Mouse (Mus musculus) midbrain, embryonic 12.5 days (tissue): Measurements from ENCODE around the gene Thada. TPM values are rescaled to one million over a fixed set of nuclear protein-coding genes. Genes with fewer than 3 reads are reported as not detected.

Experiments used
- ATAC-seq: fragments of 200-750 bp; cut with Nextera tagmentation; 2 replicates; pipeline ENCODE4 v1.8.0; 2017; ENCODE audit warnings: low read depth, moderate TSS enrichment, moderate library complexity; ENCODE audit not compliant: low FRiP score
- H3K27ac ChIP-seq: fragments of 300-500 bp; sonication (generic); replicated peaks from 2 replicates; pipeline ENCODE4 v1.5.1; 2016; ENCODE audit warnings: mild to moderate bottlenecking
- H3K27me3 ChIP-seq: fragments of 300-500 bp; sonication (generic); 2 replicates; pipeline ENCODE4 v1.6.1; 2016; ENCODE audit warnings: mild to moderate bottlenecking
- H3K36me3 ChIP-seq: fragments of 300-500 bp; sonication (generic); 2 replicates; pipeline ENCODE4 v1.6.1; 2016
- H3K4me1 ChIP-seq: fragments of 300-500 bp; sonication (generic); 2 replicates; pipeline ENCODE4 v1.6.1; 2016
- H3K4me2 ChIP-seq: fragments of 300-500 bp; sonication (generic); replicated peaks from 2 replicates; pipeline ENCODE4 v1.6.1; 2016; ENCODE audit warnings: mild to moderate bottlenecking, moderate library complexity
- H3K4me3 ChIP-seq: fragments of 300-500 bp; sonication (generic); 2 replicates; pipeline ENCODE4 v1.5.1; 2016; ENCODE audit warnings: mild to moderate bottlenecking
- H3K9ac ChIP-seq: fragments of 300-500 bp; sonication (generic); replicated peaks from 2 replicates; pipeline ENCODE4 v1.6.1; 2016; ENCODE audit warnings: mild to moderate bottlenecking, moderate library complexity
- H3K9me3 ChIP-seq: fragments of 300-500 bp; sonication (generic); 2 replicates; pipeline ENCODE4 v1.6.1; 2016; ENCODE audit warnings: mild to moderate bottlenecking
- WGBS: fragments of 180-500 bp; shearing (Covaris S2); methylation state at CpG from one replicate; pipeline ENCODE4 v1.1.7; 2016; 5-methylcytosine and 5-hydroxymethylcytosine counted together
- polyA plus RNA-seq: library from polyadenylated mRNA; unstranded; fragments of >200 nt; fragmentation: Nextera tagmentation; extraction: Ambion mirVana; gene quantifications from 2 replicates; pipeline ENCODE4 v1.2.1, GENCODE M21; 2016

Gene Thada
- polyA plus RNA-seq, 1 experiment from 2014 or later: 11.8 TPM

DNA sequence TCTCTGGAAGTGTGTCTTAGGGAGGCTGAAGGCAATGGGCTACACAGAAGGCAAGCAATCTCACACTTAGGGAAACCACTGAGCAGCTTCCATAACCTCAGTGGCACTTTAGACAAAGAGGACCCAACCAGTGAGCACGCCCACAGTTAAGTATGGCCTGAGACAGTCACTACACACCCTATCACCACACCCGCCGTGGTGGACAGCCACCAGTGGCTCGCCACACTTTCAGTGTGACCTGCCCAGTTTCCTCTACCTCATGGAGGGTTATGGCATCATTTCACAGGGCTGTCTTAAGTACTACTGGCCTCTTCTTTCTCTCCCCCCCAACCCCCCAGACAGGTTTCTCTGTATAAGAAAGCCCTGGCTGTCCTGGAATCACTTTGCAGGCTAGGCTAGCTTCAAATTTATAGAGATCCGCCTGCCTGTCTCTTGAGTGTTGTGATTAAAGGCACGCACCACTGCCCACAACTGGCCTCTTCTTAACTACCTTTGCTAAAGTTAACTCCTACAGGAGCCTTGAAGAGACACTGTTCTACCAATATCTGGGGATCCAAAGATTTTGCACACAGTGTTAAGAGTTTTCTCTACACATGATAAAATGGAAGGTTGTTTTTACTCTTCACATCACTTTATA lies 194.3 kb downstream of the Thada start:
- Histone ChIP-seq H3K4me1 (peaks cover 9% of the 10 kb centered on the region), H3K9me3 (no peaks in the 10 kb centered on the region), H3K27me3 (no peaks in the 10 kb centered on the region), H3K4me3 (no peak overlapping the region), H3K4me2 (no peak overlapping the region), H3K27ac (no peak overlapping the region), H3K36me3 (peaks cover 9% of the 10 kb centered on the region), H3K9ac (no peak overlapping the region)
- no peak for ATAC-seq
- 95% methylated on average over 6 of the region's 6 CpGs for WGBS

GRCm38 (mm10) chr17:84269722-84270121 lies 196.3 kb downstream of the Thada start:
- H3K4me3 ChIP-seq: no peak overlapping the region
- H3K27ac ChIP-seq: no peak overlapping the region
- no peak for ATAC-seq
- peaks cover 9% of the 10 kb centered on the region for H3K4me1 ChIP-seq
- H3K36me3 ChIP-seq: peaks cover 9% of the 10 kb centered on the region
- no peak overlapping the region for H3K9ac ChIP-seq
- WGBS: 96% methylated on average over 5 of the region's 5 CpGs
- no peaks in the 10 kb centered on the region for H3K9me3 ChIP-seq
- H3K27me3 ChIP-seq: no peaks in the 10 kb centered on the region
- no peak overlapping the region for H3K4me2 ChIP-seq

GRCm38 (mm10) chr17:84268450-84268849 lies 197.6 kb downstream of the Thada start:
- Histone ChIP-seq H3K9me3 (no peaks in the 10 kb centered on the region), H3K27ac (no peak overlapping the region), H3K9ac (no peak overlapping the region), H3K36me3 (peaks cover 10% of the 10 kb centered on the region), H3K4me1 (no peaks in the 10 kb centered on the region), H3K4me2 (no peak overlapping the region), H3K27me3 (no peaks in the 10 kb centered on the region), H3K4me3 (no peak overlapping the region)
- WGBS: 70% methylated on average over 3 of the region's 3 CpGs
- ATAC-seq: no peak

GRCm38 (mm10) chr17:84267456-84268074 lies 198.4 kb downstream of the Thada start:
- Histone ChIP-seq H3K9ac (no peak overlapping the region), H3K27ac (no peak overlapping the region), H3K4me3 (no peak overlapping the region), H3K4me2 (no peak overlapping the region), H3K4me1 (no peaks in the 10 kb centered on the region), H3K9me3 (no peaks in the 10 kb centered on the region), H3K36me3 (peaks cover 12% of the 10 kb centered on the region), H3K27me3 (no peaks in the 10 kb centered on the region)
- WGBS: 95% methylated on average over 6 of the region's 6 CpGs
- ATAC-seq: no peak

- H3K4me3 ChIP-seq: no peak overlapping the region
- no peaks in the 10 kb centered on the region for H3K4me1 ChIP-seq
- 83% methylated on average over 3 of the region's 3 CpGs for WGBS
- peaks cover 10% of the 10 kb centered on the region for H3K36me3 ChIP-seq
- H3K9me3 ChIP-seq: no peaks in the 10 kb centered on the region
- ATAC-seq: no peak
- H3K27ac ChIP-seq: no peak overlapping the region
- H3K4me2 ChIP-seq: no peak overlapping the region
- H3K9ac ChIP-seq: no peak overlapping the region
- H3K27me3 ChIP-seq: no peaks in the 10 kb centered on the region
These were observed 199.7 kb downstream of the Thada start for GRCm38 (mm10) chr17:84266161-84266948.

DNA sequence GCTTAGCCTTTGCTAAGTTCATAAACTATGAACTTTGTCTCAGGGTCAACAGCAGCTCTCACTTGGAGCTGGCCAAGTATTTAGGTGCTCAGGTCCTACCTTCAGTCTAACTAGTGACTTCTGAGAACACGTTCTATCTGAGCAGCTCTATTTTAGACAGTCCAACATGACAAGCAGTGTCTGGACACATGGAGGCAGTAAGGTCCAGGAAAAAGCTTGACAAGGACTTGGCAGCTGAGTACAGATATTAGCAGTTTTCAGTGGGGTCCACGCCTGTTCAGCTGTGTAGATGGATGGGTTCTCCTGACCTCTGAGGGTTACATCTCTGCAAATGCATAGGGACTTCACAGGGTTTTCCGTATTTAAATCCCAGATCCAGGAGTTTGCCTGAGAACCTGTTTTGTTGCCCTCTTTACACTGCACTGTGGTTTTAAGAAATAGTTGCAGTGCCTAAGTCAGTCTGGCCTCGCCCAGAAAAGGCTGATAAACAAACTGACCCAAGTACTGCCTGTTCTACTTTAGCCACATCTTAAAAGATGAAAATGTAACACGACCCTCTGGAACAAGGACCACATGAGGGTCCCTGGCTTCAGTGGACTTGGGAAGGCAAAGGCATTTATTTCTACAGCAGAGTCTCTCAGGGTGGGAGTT lies 200.4 kb downstream of the Thada start:
- Histone ChIP-seq H3K9ac (no peak overlapping the region), H3K4me3 (no peak overlapping the region), H3K4me2 (no peak overlapping the region), H3K27me3 (no peaks in the 10 kb centered on the region), H3K27ac (no peak overlapping the region), H3K36me3 (0 out of 2 replicates have a peak, but pooled peaks cover 3% of the 10 kb centered on the region), H3K4me1 (no peaks in the 10 kb centered on the region), H3K9me3 (no peaks in the 10 kb centered on the region)
- WGBS: 84% methylated on average over 5 of the region's 5 CpGs
- no peak for ATAC-seq

- Histone ChIP-seq H3K4me3 (no peak overlapping the region), H3K27me3 (no peaks in the 10 kb centered on the region), H3K36me3 (0 out of 2 replicates have a peak, but pooled peaks cover 3% of the 10 kb centered on the region), H3K4me2 (no peak overlapping the region), H3K9me3 (no peaks in the 10 kb centered on the region), H3K9ac (no peak overlapping the region), H3K27ac (no peak overlapping the region), H3K4me1 (no peaks in the 10 kb centered on the region)
- WGBS: 91% methylated on average over 6 of the region's 6 CpGs
- no peak for ATAC-seq
These were observed 201.7 kb downstream of the Thada start for GRCm38 (mm10) chr17:84264305-84264704.

GRCm38 (mm10) chr17:84263591-84263990 lies 202.4 kb downstream of the Thada start:
- ATAC-seq: no peak
- Histone ChIP-seq H3K4me1 (peaks cover 2% of the 10 kb centered on the region; the same call in 1 of the 2 replicates), H3K27ac (no peak overlapping the region), H3K27me3 (no peaks in the 10 kb centered on the region), H3K4me2 (no peak overlapping the region), H3K36me3 (0 out of 2 replicates have a peak, but pooled peaks cover 3% of the 10 kb centered on the region), H3K9ac (no peak overlapping the region), H3K4me3 (no peak overlapping the region), H3K9me3 (no peaks in the 10 kb centered on the region)
- 88% methylated on average over 5 of the region's 5 CpGs for WGBS

DNA sequence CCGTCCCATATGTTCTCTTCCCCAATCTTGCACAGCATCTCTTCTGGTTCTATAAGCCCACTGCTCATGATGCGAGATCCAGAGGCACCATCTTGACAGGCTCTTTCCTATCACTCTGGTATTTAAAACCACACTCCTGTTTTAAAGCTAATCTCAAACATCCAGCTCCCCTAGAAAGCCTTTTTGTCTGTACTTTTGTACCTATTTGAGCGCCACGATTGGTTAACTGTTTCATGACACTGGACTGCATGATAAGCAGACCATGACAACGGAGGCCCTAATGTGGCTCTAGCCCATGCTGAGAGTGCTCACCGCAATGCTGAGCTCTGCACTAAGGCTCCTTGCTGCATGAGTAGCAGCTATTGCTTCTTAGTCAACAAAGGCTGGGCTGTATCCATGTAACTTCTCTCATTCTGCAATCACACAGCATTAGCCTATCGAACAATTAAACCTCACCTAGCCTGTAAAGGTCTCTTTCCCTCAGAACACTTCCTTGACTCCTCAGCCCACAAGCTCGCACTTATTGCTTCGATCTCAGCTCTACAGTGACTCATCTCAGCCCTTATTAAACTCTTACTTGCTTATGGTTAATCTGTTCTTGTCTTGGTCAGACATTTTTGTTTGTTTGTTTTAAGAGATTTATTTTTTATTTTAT lies 203.6 kb downstream of the Thada start:
- Histone ChIP-seq H3K4me1 (peaks cover 5% of the 10 kb centered on the region; the same call in 1 of the 2 replicates), H3K9me3 (no peaks in the 10 kb centered on the region), H3K4me2 (no peak overlapping the region), H3K4me3 (no peak overlapping the region), H3K36me3 (0 out of 2 replicates have a peak, but pooled peaks cover 3% of the 10 kb centered on the region), H3K9ac (no peak overlapping the region), H3K27ac (no peak overlapping the region), H3K27me3 (no peaks in the 10 kb centered on the region)
- WGBS: 87% methylated on average over 9 of the region's 9 CpGs
- no peak for ATAC-seq

GRCm38 (mm10) chr17:84261010-84261409 lies 205.0 kb downstream of the Thada start:
- Histone ChIP-seq H3K27ac (no peak overlapping the region), H3K27me3 (no peaks in the 10 kb centered on the region), H3K4me2 (no peak overlapping the region), H3K4me3 (no peak overlapping the region), H3K9me3 (no peaks in the 10 kb centered on the region), H3K9ac (no peak overlapping the region), H3K4me1 (peaks cover 5% of the 10 kb centered on the region; the same call in 1 of the 2 replicates), H3K36me3 (0 out of 2 replicates have a peak, but pooled peaks cover 3% of the 10 kb centered on the region)
- no peak for ATAC-seq

DNA sequence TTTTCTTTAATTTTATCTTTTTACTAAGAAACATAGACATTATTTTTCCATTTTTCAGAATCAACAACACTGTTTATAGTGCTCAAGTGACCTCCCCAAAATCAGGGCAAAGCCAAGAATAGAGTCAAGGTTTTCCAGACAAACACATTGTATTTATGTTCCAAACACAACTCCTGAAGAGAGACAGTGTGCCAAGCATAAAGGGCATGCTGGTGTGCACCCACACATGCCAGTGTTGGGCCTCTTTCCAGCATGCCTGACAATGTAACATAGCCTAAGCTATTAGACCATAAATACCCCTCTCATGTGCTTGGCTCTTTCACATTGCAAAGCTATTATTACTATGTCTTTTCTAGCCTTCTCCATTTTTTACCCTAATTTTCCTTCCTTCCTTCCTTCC lies 205.8 kb downstream of the Thada start:
- Histone ChIP-seq H3K4me3 (no peak overlapping the region), H3K36me3 (0 out of 2 replicates have a peak, but pooled peaks cover 3% of the 10 kb centered on the region), H3K4me1 (peaks cover 5% of the 10 kb centered on the region; the same call in 1 of the 2 replicates), H3K9ac (no peak overlapping the region), H3K4me2 (no peak overlapping the region), H3K27ac (no peak overlapping the region), H3K27me3 (no peaks in the 10 kb centered on the region), H3K9me3 (no peaks in the 10 kb centered on the region)
- ATAC-seq: no peak
